Mouse (Mus musculus) layer of hippocampus, adult 8-10 months (tissue): ENCODE data around the gene Olfr99. TPM values are rescaled to one million over a fixed set of nuclear protein-coding genes. Genes with fewer than 3 reads are reported as not detected.
A peak's percentile ranks its signal among the peaks of the same experiment; 100 is the strongest.
"Not testable (repeated sequence)": the region's sequence is repeated elsewhere in the genome, so short reads cannot be mapped to it uniquely, and the experiment has no call there.

ENCODE experiments used
- DNase-seq, 2 experiments: peaks; one replicate each; pipeline ENCODE4 v3.0.0; 2022; ENCODE audit warnings: low spot score in 2 of 2
- total RNA-seq, 4 experiments: library from RNA; stranded (reverse); gene quantifications; 2 replicates each; pipeline ENCODE4 v1.2.4; 2022

The Olfr99 gene
- not detected for total RNA-seq

GRCm38 (mm10) chr17:37283360-37283759, at the start of gene Olfr99:
Gene Olfr99 (minus strand): TSS chr17:37283460.
- DNase-seq, result no peak

GRCm38 (mm10) chr17:37316954-37317353, 33.7 kb upstream of the Olfr99 start, which contains the start of gene Olfr102:
Gene Olfr102 (minus strand): TSS chr17:37317054.
- no peak for DNase-seq

DNA sequence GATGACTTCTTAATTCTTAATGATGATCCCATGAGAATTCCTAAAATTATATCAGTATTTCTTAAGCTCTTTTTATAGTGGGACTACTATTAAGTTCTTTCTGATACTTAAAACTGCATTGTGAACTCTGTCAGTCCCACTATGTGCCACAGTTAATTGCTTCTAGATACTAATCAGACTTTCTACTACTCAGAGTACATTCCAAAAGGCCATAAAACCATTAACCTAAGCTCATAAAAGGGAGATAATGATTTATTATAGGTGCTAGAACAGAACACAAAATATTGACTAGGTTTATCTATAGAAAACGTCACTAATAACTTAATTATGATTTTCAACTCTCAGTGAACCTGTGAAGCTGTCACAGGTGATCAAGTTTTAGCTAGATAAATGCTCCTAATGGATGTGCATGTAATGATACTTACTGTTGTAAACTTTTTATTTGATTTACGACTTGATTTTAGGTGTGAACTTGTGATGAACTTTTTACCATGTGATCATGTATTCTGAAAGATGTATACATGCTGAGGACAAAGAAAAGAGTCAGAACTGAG, 27.0 kb upstream of the Olfr99 start:
- no peak for DNase-seq

GRCm38 (mm10) chr17:37308483-37308882, 25.2 kb upstream of the Olfr99 start:
- DNase-seq, result no peak

DNA sequence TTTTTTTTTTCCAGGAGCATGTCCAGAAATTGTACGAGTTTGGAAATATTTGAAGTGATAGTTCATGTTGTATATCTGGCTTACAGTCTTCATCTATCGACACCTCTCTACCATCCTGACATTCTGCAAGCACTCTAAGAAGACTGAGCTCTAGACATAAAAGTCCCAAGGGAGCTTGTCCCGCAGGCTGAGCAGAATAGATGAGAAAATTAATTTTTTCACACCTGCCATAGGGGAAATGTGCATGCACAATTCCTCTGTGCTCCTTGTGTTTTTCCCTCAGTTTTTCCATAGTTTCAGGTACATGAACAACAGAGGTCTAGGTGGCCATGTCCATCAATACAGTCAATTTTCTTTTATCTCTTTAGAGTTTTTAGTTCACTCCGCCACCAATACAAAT, 21.0 kb upstream of the Olfr99 start, which contains the start of gene Olfr101:
Gene Olfr101, minus strand, starts transcription at position 101 of the 400 bp plus-strand sequence.
- DNase-seq, result no peak

- no peak for DNase-seq
Observed at GRCm38 (mm10) chr17:37280331-37280730, 2.9 kb downstream of the Olfr99 start.

DNA sequence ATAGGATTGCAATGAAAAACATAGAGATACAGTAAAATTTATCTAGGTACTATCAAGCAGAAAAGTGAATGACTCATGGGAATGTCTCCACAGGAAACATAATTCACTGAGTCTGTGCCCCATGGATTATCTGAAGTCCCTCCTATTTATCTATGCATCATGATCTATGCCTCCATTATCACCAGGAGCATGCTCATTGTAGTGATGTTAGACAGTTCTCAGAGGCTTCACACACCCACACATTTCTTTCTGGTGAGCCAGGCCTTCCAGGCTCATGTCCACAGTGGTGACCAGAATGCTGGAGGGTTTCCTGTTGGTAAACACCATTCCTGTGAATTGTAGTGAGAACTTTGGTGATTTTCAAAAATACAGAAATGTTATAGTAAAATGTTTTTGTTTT, 6.7 kb downstream of the Olfr99 start:
- DNase-seq, result no peak

DNA sequence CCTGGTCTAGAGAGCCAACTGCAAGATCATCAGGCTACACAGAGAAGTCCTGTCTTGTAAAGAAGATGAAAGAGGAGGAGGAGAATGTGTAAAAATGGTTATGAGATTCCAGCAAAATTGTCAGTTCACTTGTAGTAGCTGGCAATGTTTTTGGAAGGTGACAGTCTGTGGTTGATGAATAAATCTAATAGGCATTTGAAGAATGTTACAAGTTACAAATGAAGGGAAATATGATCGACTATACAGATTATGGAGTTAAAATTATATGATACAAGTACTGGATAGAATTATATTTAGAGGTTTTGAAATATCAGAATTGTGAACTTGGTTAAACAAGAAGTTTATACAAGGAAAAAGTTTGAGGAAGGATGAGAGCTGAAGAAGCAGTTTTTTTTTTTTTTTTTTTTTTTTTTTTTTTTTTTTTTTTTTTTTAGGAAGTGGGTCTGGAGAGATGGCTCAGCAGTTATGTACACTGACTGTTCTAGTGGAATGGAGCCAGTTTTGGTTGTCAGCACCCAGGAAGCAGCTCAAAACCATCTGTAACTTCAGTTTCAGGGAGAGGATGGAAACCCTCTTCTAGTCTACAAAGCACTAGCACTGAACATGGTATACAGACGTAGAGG, 7.5 kb downstream of the Olfr99 start:
- DNase-seq, result no peak

DNA sequence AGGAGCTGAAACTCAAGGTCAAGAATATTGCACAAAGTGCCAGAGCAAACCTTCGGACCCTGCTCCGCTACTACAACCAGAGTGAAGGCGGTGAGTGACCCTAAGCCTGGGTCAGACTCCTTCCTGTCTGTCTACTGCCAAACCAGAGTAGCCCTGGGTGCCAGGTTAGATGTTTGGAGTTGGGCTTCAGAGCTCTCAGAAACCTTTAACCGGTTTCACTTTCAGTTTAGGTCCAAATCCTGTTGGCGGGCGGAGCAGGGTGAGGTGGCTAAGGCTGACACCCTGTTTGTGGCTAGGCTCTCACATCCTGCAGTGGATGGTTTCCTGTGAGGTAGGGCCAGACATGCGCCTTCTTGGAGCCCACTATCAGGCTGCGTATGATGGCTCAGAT, 12.6 kb downstream of the Olfr99 start:
- no peak for DNase-seq

DNA sequence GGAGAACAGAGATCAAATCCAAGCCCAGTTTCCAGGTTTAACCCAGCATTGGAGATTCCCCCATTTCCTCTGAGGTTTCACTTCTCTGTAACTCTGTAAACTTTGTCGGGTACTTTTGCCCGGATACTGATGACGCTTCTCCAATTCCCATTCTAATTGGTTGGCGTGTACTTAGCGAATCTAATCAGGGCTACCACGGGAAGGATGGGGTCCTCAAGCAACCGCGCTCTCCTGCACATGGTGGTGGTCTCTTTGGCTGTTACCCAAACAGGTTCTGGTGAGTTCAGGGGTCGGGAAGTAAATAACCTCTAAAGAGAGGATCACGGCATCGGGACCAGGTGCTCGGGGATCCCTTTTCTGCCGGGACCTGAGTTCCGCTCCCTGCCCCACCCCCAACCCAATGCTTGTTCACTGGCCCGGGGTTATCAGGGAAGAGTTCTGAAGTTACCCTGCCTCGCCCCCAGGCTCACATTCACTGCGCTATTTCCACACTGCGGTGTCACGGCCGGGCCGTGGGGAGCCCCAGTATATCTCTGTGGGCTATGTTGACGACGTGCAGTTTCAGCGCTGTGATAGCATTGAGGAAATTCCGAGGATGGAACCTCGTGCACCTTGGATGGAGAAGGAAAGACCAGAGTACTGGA, 13.1 kb downstream of the Olfr99 start, which contains the start of gene H2-M3:
Gene H2-M3, plus strand, starts transcription at position 163 of the 644 bp plus-strand sequence.
- peak; percentile 83 to 94 for DNase-seq

DNA sequence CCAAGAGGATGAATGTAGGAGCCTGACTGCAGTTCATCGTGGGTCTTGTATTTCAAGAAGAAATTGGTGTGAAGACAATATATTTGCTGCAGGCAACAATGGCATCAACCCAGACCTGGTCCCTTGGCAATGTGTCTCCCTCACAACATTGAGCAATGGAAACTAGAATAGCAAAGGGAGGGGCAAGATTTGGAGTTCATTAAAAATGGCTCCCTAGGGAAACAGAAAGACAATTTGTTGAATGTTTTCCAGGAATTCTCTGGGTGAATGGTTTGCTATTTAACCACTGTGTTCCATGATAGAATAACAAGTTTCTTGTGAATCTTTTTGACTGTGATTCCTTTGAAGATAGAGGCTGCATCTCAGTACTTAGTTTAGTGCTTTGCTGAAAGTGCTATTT, 19.6 kb downstream of the Olfr99 start, which contains the start of gene Olfr98:
Gene Olfr98, minus strand, starts transcription at position 124 of the 400 bp plus-strand sequence.
- DNase-seq, result no peak

DNA sequence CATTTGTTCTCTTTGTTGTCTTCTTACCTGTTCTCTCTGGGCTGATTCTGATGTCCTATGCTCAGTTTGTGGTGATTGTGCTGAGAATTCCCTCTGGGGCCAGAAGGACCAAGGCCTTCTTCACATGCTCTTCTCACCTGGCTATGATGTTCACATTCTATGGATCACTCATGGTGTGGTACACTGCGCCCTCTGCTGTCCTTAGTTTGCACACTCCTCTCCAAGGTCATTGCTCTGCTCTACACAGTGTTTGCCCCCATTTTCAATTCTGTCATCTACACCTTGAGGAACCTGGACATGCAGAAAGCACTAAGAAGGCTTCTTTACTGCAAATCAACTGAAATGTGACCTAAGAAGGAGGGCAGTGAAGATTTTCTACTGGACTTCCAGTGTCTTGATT, 32.7 kb downstream of the Olfr99 start:
- DNase-seq, result peak in 1 of 2 experiments; percentile 9

GRCm38 (mm10) chr17:37249460-37249859, 33.8 kb downstream of the Olfr99 start:
- no peak for DNase-seq

DNA sequence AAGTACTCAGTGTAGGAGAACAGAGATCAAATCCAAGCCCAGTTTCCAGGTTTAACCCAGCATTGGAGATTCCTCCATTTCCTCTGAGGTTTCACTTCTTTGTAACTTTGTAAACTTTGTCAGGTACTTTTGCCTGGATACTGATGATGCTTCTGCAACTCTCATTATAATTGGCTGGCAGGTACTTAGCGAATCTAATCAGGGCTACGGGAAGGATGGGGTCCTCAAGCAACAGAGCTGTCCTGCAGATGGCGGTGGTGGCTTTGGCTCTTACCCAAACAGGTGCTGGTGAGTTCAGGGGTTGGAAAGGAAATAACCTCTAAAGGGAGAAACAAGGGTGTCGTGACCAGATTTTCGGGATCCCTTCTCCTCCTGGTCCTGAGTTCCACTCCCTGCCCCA, 36.5 kb downstream of the Olfr99 start:
- DNase-seq, result peak; percentile 9 to 13

- DNase-seq, result no peak
Observed at GRCm38 (mm10) chr17:37242198-37242597, 41.1 kb downstream of the Olfr99 start.

DNA sequence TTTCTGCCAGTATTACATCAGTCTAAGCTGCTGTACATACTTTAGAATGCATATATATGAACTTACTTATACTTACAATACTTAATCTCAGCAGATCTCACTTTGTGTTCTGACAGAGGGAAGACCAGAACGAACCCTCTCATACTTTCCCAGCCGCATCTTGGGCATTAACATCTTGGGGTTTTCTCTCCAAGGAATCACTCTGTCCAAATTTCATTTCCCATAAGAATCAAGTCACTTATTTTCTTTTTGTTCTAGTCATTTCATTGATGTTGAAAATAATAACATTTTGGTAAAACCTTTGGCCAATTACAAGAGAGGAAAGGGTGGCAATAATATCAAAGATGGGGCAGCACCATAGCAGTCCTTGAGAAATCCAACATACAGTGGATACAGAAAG, 46.0 kb downstream of the Olfr99 start, which contains the start of gene Olfr97:
Gene Olfr97, minus strand, starts transcription at position 101 of the 400 bp plus-strand sequence.
- DNase-seq, result not testable (repeated sequence)

Other genes starting within 250 kb of the Olfr99 start
- gene Gabbr1, start 237.5 kb downstream of the Olfr99 start, total RNA-seq, result 100 to 1,000 TPM; 595 to 693 (median 673) TPM
- not detected for gene Olfr90, start 195.0 kb downstream of the Olfr99 start, total RNA-seq
- not detected for gene Olfr91, start 185.2 kb downstream of the Olfr99 start, total RNA-seq
- gene Olfr92, start 163.4 kb downstream of the Olfr99 start, total RNA-seq, result not detected
- not detected for gene Olfr93, start 122.0 kb downstream of the Olfr99 start, total RNA-seq
- gene Ubd, start 89.6 kb downstream of the Olfr99 start, total RNA-seq, result not detected
- not detected for gene Olfr94, start 82.5 kb downstream of the Olfr99 start, total RNA-seq
- not detected for gene Olfr95, start 70.3 kb downstream of the Olfr99 start, total RNA-seq
- gene Olfr96, start 63.3 kb downstream of the Olfr99 start, total RNA-seq, result not detected
- gene Olfr97, start 46.1 kb downstream of the Olfr99 start, total RNA-seq, result not detected
- not detected for gene Olfr98, start 19.7 kb downstream of the Olfr99 start, total RNA-seq
- gene H2-M3, start 13.2 kb downstream of the Olfr99 start, total RNA-seq, result 1 to 10 TPM; 2.4 to 6.3 (median 4.2) TPM
- gene Olfr101, start 20.9 kb upstream of the Olfr99 start, total RNA-seq, result not detected
- not detected for gene Olfr102, start 33.6 kb upstream of the Olfr99 start, total RNA-seq
- gene Olfr103, start 56.2 kb upstream of the Olfr99 start, total RNA-seq, result not detected
- gene Olfr104-ps, start 76.1 kb upstream of the Olfr99 start, total RNA-seq, result not detected
- gene Olfr105-ps, start 95.6 kb upstream of the Olfr99 start, total RNA-seq, result not detected
- gene Olfr106-ps, start 106.9 kb upstream of the Olfr99 start, total RNA-seq, result not detected
- gene Olfr107, start 115.8 kb upstream of the Olfr99 start, total RNA-seq, result not detected
- not detected for gene Olfr108, start 162.0 kb upstream of the Olfr99 start, total RNA-seq
- not detected for gene Olfr109, start 175.5 kb upstream of the Olfr99 start, total RNA-seq
- not detected for gene H2-M2, start 200.1 kb upstream of the Olfr99 start, total RNA-seq
- 1 to 10 TPM in 2 of 4 experiments, not detected in 2; 1.8 to 2.5 TPM for gene Olfr110, start 209.0 kb upstream of the Olfr99 start, total RNA-seq
- 1 to 10 TPM in 2 of 4 experiments, not detected in 2; 4.8 to 5.5 TPM for gene Olfr111, start 224.6 kb upstream of the Olfr99 start, total RNA-seq